Mouse (Mus musculus) heart, postnatal 10 days (tissue): ENCODE measurements around the gene L3mbtl1. TPM values are rescaled to one million over a fixed set of nuclear protein-coding genes. Genes with fewer than 3 reads are reported as not detected.

Experiments used
- DNase-seq, 2 experiments: peaks; one replicate each; pipeline ENCODE4 v3.0.0; 2021
- intact Hi-C: fragments of 180-260 bp; cut with DNase I; formaldehyde crosslinking; loops from one replicate; pipeline ENCODE4 v1.15.1; 2025
- total RNA-seq, 2 experiments: library from RNA; stranded (reverse); gene quantifications; 2 replicates each; pipeline ENCODE4 v1.2.3; 2021

Gene L3mbtl1
- total RNA-seq, 2 experiments from 2014 or later, result not detected

DNA sequence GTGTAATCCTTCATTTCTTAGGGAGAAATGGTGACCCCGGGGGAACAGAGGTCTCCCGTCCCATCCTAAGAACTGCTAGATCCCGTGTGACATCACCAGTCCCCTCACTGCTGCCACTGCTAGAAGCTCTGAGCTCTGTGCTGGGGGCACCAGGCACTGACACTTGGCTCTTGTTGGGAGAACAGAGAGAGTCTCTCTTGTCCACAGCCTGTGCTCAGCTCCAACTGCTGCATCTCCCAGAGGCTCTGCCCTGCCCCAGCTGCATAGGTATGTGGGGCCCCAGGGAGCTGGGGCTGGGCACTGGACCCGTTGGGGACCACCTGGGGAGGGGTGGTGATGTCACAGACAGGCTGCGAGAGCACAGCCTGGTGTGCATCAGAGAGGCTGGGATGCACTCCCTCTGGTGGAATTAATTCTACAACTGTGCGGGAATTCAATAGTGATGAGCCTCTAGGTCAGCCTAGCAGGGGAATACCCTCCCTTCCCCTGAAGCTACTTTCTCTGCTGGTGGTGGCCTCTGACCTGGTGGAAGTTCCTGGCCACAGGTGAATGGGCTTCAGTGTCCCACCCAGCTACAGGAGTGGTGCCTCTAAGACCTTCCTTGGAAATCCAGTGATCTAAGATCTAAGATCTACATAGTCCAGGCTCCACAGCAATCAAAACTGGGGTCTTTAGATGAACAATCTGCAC, 48.3 kb downstream of the L3mbtl1 start:
- intact Hi-C loops, result no loop called here
- DNase-seq, result no peak

DNA sequence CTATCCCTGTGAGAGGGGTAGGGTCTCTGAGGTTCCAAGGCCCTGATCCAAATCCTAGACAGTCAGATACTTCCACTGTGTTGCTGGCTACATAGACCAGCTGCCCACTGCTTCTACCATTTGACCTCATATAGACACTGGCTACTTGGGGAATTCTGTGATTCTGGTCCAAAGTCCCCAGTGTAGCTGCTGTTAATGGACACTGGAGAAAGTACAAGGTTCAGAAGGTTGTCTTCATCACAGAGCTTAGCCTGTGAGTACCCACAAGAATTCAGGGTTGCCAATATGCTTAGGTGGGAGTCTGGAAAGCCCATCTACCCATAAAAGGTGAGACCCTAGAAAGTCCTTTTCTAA, 48.8 kb downstream of the L3mbtl1 start:
- DNase-seq, result no peak

DNA sequence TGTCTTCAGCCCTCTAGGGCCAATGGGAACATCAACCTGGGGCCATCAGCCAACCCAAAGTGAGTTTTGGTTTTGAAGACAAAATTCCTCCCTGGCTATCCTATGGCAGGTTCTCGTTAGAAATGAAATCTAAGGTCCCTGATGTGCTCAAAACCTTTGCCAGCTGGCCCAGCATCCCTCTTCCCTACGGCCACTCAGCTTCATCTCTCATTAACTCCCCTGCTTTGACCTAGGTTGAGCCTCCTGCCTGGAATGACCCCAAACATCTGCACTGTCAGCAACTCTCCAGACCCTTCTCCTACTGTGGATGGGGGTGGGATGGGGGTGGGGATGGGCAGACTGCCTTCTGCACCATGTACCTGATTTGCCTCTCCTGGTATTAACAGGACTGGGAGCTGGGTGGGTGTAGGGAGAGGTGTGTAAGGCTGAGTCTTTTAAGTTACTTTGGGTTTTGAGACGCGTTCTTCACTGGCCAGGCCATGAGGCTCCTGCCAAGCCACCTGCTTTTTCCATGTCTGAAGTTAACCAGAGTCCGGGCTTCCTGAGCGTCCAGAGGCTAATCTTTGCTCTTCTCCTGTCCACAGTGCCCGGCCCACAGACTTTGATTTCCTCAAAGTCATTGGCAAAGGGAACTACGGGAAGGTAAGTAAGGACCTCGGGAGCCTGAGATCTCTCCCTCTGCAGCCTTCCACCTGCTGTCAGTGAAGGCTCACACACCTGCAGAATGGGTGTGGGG, 50.8 kb downstream of the L3mbtl1 start:
- DNase-seq, result no peak
- intact Hi-C loops, result no loop called here

More for the DNA sequence above, 48.8 kb downstream of the L3mbtl1 start:
- intact Hi-C loops, result no loop called here

DNA sequence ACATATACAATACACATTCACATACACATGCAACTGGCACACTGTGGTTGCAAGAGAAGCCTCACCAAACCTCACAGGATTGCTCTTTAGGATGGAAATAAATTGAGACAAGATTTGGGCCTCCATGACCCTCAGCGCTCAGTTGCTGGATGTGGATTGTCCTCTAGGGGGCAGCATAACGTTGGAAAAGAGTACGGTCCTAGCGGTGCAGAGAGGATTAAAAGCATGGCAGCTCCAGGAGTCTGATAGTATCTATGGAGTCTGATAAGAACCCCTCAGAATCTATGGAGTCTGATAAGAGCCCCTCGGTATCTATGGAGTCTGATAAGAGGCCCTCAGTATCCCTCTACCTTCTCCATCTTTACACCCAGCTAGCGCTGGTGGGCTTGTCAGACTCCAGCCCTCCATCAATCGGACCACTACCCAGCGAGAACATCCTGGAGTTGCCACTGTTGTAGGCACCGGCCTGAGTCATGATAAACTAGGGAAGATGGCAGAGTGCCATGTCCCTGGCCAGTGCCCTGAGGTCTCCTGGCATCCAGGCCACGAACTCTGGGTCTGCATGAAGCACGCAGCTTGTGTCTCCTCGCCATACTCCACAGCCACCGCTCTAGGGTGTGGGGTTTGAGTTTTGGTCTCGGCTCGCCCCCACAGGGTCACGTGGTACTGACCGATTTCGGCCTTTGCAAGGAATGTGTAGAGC, 55.4 kb downstream of the L3mbtl1 start:
- DNase-seq, result peak; percentile 64 to 82
- intact Hi-C loops, result loop anchor here (1.0 to 2.0 kb wide), 2 partner anchors 30 to 76 kb away; no protein-coding TSS in a partner anchor

DNA sequence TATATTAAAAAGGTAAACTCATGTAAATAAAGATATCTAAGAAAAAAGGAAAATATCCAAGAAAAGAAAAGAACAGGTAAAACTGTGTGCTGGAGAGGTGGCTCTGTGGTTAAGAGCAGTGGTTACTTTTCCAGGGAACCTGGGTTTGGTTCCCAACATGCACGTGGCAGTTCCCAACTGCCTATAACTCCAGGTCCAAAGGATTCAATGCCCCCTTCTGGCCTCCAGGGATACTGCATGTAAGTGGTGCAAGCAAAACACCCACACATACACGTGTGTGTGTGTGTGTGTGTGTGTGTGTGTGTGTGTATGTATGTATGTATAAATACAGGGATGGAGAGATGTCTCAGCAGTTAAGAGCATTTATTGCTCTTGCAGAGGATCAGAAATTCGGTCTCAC, 56.5 kb downstream of the L3mbtl1 start:
- intact Hi-C loops, result loop anchor here (1.0 to 2.0 kb wide), 2 partner anchors 31 to 77 kb away; no protein-coding TSS in a partner anchor

DNA sequence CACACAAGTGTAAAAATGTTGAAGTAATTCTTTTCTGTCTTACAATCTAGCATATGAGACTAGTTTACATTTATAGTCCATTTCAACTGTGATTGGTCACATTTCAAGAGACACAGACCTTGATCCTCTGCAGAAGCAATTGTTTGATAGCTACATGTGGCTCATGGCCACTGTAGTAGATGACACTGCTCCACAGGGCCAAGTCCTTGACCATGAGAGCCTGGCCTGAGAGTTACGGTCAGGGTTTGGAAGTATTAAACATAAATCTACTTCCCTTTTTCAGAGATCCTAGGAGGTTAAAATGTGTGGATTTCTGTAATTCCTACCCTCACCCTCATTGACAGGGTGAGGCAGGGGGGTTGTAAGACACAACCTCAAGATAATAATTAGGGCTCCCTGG, 57.8 kb downstream of the L3mbtl1 start:
- intact Hi-C loops, result no loop called here
- DNase-seq, result no peak

More for the DNA sequence above, 56.5 kb downstream of the L3mbtl1 start:
- DNase-seq, result peak; percentile 18 to 56

DNA sequence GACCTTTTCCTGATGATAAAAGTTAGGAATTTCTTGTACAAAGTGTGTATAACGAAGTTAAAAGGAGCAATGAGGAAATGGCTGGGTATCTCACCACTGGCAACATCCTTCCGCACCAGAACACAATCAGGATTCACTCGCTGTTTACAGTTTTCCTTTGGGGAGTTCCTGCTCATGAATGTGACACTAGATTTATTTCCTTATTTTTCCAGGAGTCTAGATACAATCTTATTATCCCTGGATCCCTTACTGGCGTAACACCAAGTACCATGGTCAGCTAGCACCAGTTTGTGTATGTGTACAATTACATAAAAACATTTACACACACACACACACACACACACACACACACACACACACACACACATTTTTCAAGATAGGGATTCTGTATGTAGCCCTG, 64.0 kb downstream of the L3mbtl1 start:
- intact Hi-C loops, result no loop called here

DNA sequence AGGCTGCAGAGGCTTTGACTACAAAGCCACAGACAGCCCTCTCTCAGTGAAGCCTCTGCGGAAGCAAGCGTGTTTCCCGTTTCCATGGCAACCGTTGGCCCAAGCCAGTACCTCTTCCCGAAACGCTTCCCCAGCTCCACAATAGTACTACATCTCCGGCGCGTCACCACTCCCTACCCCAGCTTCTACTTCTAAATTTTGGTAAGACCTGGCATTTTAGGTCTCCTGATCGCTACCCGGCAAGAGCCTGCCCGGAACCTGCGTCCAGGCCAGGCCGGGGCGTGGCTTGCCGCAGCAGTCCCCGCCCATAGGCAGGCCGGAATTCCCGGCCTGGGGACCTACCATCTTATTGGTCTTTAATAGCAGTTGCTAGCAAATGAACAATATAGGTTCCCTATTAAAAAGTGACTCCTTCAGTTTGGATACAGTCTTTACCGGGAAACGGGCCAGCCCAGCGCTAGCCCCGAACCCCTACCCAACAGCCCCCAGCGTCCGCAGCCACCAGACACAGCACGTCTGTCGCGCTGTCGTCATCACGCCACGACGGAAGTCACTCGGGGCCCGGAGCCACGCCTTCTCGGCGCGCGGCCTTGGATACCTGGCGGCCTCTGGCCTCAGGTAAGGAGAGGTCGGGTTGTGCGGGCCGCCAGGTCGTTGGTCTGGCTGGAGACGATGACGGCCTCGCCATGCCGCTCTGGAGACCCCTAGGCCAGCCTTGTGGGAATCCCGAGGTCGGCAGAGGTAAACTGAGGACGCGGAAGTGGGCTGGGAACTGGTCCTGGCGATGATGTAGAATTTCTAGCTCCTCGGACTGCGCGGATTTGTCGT, 73.9 kb downstream of the L3mbtl1 start, which contains the start of gene Ift52:
TSS of gene Ift52 (plus strand) at position 439 of the 828 bp plus-strand sequence.
- DNase-seq, result peak; percentile 92 to 94
- intact Hi-C loops, result loop anchor here (2.0 kb wide), 1 partner anchor 86 kb away; the partner anchor contains the start of gene Srsf6

More for the DNA sequence above, 64.0 kb downstream of the L3mbtl1 start:
- DNase-seq, result no peak

Other genes starting within 250 kb of the L3mbtl1 start
- gene Srsf6, start 11.9 kb upstream of the L3mbtl1 start, total RNA-seq, result 100 to 1,000 TPM; 115 to 127 TPM
- gene Sgk2, start 43.9 kb downstream of the L3mbtl1 start, total RNA-seq, result under 1 TPM; 0.12 to 0.43 TPM
- 10 to 100 TPM; 25.6 to 27.1 TPM for gene Ift52, start 73.9 kb downstream of the L3mbtl1 start, total RNA-seq
- gene Mybl2, start 111.2 kb downstream of the L3mbtl1 start, total RNA-seq, result 1 to 10 TPM; 4.6 to 5.4 TPM
- not detected for gene Gtsf1l, start 144.4 kb downstream of the L3mbtl1 start, total RNA-seq